Mouse (Mus musculus): ENCODE measurements around the gene Rhbdl1. TPM values are rescaled to one million over a fixed set of nuclear protein-coding genes. Genes with fewer than 3 reads are reported as not detected.

The Rhbdl1 gene
- polyA plus RNA-seq, 1 experiment from 2014 or later = 2.6 TPM

DNA sequence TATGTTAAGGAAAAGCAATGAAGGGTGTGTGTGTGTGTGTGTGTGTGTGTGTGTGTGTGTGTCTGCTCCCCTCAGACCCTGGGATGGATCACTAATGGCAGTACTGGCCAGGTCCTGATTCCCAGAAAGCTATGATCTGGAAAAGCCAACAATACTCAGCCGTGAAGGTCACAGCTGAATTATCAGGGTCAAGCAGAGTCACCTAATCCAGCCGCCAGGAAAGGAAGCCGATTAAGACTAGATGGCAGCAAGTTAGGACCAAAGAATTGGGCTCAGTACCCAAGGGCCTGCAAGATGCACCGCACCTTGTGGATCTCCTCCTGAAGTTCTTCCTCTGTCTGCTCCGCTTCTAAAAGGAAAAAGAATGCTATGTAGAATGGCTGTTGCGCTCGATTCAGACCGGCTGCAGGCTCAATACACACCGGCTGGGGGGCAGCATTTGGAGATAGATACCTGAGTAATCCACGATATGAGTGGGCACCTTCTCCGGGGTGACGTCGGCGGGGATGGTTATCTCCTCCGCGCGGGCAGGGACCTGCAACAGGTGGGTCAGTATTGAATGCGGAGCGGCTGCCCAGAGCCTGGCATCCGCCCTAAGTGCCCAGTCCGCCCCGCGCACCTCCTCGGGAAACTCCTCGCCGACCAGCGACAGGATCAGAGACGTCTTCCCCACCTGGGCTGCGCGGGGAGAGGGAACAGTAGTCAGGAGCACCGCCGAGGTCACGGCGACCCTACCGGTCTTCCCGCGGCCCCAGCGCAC, 6.7 kb upstream of the Rhbdl1 start:
- ATAC-seq (ENCODE audit: insufficient number of reproducible peaks, low FRiP score, low TSS enrichment, low read depth) = 0 out of 2 replicates have a peak, but pooled peaks have one; percentile 1
- H3K9me3 ChIP-seq = no peaks in the 10 kb centered on the region
- peaks cover 18% of the 10 kb centered on the region for H3K4me1 ChIP-seq
- peak overlapping the region; percentile 89 for H3K27ac ChIP-seq
- peak overlapping the region; percentile 68 for H3K9ac ChIP-seq
- peaks cover 66% of the 10 kb centered on the region for H3K36me3 ChIP-seq
- peak overlapping the region; percentile 62 for H3K4me2 ChIP-seq
- no peaks in the 10 kb centered on the region for H3K27me3 ChIP-seq
- peak overlapping the region; percentile 77 for H3K4me3 ChIP-seq
- WGBS = 3% methylated on average over 35 of the region's 38 CpGs

DNA sequence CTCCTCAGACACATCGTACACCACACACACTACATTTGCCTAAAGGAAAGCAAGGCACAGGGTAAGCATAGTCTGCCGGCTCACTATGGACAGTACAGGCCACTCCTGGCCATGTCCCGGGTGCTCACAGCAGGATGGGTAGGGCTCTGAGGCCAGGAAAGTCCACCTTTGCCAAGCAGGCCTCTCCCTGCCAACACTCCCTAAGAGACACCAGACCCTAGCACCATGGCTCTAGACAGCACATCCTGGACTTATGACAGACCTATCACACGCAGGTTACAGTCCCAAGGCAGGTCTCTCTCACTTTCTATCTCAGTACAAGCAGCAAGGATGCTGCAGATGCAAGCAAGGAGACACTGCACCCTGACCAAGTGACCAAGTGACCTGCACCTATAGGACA, 6.0 kb upstream of the Rhbdl1 start:
- WGBS = 92% methylated on average over 4 of the region's 4 CpGs
- Histone ChIP-seq H3K9me3 (no peaks in the 10 kb centered on the region), H3K4me1 (peaks cover 18% of the 10 kb centered on the region), H3K27me3 (no peaks in the 10 kb centered on the region), H3K4me2 (peak overlapping the region; percentile 62), H3K4me3 (peak overlapping the region; percentile 77), H3K9ac (0 out of 2 replicates have a peak overlapping the region, but pooled peaks have one; percentile 68), H3K36me3 (peaks cover 67% of the 10 kb centered on the region), H3K27ac (no peak overlapping the region)
- ATAC-seq (ENCODE audit: insufficient number of reproducible peaks, low FRiP score, low TSS enrichment, low read depth) = no peak

DNA sequence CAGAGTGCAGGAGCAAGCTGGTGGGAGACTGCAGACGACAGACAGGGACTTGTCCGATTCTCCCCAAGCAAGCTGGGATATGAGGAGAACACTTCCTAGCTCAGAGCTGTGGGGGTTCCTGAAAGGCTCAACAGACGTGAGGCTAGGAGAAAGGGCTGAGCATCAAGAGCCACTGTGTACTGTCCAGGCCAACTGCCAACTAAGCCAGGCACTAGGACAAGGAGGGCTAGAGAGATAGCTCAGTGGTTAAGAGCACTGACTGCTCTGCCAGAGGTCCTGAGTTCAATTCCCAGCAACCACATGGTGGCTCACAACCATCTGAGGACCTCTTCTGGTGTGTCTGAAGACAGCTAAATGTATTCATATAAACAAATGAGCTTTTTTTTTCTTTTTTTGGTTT, 5.4 kb upstream of the Rhbdl1 start:
- Histone ChIP-seq H3K4me2 (no peak overlapping the region), H3K36me3 (peaks cover 65% of the 10 kb centered on the region), H3K4me1 (peaks cover 21% of the 10 kb centered on the region), H3K27me3 (no peaks in the 10 kb centered on the region), H3K9ac (no peak overlapping the region), H3K9me3 (no peaks in the 10 kb centered on the region), H3K4me3 (no peak overlapping the region), H3K27ac (no peak overlapping the region)
- ATAC-seq (ENCODE audit: insufficient number of reproducible peaks, low FRiP score, low TSS enrichment, low read depth) = no peak
- WGBS = 72% methylated on average over 3 of the region's 3 CpGs

DNA sequence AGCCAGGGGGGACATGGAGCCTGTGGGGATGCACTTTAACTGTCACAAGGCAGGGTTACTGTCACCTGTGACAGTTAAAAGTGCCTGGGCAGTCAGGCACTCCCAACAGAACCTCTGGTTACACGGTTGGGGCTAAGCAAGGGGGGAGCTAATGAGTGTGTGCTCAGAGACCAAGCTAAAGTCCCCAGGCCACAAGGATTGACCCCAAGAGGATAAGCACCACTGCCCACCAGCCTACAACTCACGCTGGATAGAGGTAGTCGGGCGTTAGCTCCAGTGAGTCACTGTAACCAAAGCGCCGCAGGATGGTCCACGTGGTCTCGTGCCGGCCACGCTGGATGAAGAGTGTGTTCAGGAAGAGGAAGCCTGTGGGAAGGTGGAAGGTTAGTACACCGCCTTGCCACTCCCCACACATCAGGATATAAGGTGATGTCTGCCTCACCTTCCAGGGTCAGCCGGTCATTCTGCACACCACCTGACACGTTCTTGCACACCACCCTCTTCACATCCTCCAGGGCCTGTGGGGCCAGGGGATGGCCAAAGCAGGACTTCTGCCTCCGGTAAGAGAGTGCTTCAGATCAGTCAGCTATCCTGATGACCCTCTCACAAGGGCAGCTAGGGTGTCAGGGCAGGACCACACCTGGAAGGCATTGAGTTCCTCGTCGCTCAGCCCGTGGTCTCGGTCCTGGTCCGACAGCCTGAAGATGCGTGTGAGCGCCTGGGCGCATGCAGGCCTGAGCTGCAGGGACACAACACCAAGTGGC, 4.2 kb upstream of the Rhbdl1 start, which contains the start of gene Gm20683:
Gene Gm20683 (minus strand): TSS at position 647 of the 764 bp plus-strand sequence.
- Histone ChIP-seq H3K36me3 (peaks cover 56% of the 10 kb centered on the region), H3K27ac (no peak within 1 kb of the TSS), H3K4me2 (no peak within 1 kb of the TSS), H3K9ac (no peak within 1 kb of the TSS), H3K9me3 (no peaks in the 10 kb centered on the region), H3K4me3 (no peak within 1 kb of the TSS), H3K4me1 (peaks cover 33% of the 10 kb centered on the region), H3K27me3 (no peaks in the 10 kb centered on the region)
- 94% methylated on average over 22 of the region's 22 CpGs for WGBS
- ATAC-seq (ENCODE audit: insufficient number of reproducible peaks, low FRiP score, low TSS enrichment, low read depth) = no peak

DNA sequence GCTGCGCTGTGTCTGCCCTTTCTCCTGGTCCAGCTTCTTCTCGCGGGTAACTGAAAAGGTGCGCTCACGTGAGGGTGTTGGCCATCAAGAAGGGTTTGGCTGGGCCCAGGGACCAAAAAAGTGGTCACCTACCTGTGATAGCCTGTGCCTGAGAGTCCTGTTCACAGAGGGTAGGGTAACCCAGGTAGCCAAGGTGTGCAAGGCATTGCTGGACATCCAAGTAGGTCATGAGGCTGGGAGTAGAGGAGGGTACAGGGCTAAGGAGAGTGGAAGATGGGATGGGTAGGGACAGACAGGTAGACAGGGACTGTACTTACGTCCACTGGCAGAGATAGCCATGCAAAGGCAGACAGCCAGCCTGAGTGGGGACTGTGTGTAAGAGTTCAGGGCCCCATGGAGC, 3.4 kb upstream of the Rhbdl1 start:
- Histone ChIP-seq H3K4me3 (no peak overlapping the region), H3K9me3 (no peaks in the 10 kb centered on the region), H3K27ac (no peak overlapping the region), H3K4me2 (no peak overlapping the region), H3K27me3 (no peaks in the 10 kb centered on the region), H3K4me1 (peaks cover 40% of the 10 kb centered on the region), H3K9ac (no peak overlapping the region), H3K36me3 (peaks cover 53% of the 10 kb centered on the region)
- WGBS = 96% methylated on average over 6 of the region's 6 CpGs
- no peak for ATAC-seq (ENCODE audit: insufficient number of reproducible peaks, low FRiP score, low TSS enrichment, low read depth)

DNA sequence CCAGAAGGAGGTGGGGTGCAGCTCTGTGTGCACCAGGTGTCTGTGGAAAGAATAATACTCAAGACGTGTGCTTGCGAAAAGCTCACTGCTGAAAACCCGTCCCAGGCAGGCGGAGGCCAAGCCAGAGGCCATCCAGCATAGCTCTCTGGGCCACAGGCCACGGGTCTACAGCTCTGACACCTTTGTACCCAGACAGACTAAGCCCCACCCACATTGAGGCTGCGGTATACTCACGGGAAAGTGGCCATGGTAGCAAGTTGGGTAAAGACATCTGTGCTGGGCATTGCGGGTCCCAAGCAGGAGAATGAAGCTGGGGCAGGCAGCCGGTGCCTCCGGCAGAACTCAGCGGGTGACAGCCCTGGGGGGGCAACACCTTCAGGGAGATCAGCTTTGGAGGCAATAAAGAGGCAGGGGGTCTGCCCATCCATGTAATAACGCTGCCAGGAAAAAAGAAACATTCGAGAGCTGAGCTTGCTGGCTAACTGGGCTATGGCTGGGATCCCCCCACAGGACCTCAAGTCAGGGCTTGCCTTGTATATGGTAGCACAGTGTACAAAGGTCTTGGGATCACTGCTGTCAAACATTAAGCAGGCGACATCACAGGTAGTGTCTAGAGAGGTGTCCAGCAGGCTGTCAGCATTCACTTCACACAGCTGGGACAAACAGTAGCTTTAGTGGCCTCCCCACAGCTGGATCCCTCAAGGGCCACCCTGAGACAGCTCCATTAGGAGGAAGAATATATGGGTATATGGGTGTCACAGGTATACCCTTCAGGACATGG, 2.5 kb upstream of the Rhbdl1 start:
- 79% methylated on average over 14 of the region's 14 CpGs for WGBS
- no peaks in the 10 kb centered on the region for H3K27me3 ChIP-seq
- H3K36me3 ChIP-seq = peaks cover 61% of the 10 kb centered on the region
- no peaks in the 10 kb centered on the region for H3K9me3 ChIP-seq
- peaks cover 44% of the 10 kb centered on the region for H3K4me1 ChIP-seq
- H3K4me3 ChIP-seq = no peak overlapping the region
- no peak overlapping the region for H3K27ac ChIP-seq
- H3K9ac ChIP-seq = no peak overlapping the region
- ATAC-seq (ENCODE audit: insufficient number of reproducible peaks, low FRiP score, low TSS enrichment, low read depth) = no peak
- no peak overlapping the region for H3K4me2 ChIP-seq

DNA sequence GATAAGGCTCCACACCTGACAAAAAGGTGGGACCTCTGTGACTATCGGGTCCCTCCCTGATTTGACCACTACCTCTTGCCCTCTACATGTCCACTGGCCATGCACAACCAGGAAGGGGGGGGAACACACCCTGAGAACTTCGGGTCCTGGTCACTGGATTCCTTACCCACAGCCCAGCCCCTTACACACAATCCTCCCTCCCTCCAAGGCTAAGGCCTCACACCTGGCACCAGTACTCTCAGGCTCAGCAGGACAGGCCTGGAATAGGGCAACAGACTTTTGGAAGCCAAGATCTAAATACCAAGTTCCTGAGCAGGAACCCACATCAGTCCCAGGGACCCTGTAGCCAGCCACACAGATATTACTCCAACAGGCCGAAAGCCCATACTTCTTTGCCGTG, 1.8 kb upstream of the Rhbdl1 start:
- 84% methylated on average over 4 of the region's 4 CpGs for WGBS
- no peak overlapping the region for H3K4me2 ChIP-seq
- no peak overlapping the region for H3K9ac ChIP-seq
- H3K9me3 ChIP-seq = no peaks in the 10 kb centered on the region
- H3K36me3 ChIP-seq = peaks cover 61% of the 10 kb centered on the region
- no peak for ATAC-seq (ENCODE audit: insufficient number of reproducible peaks, low FRiP score, low TSS enrichment, low read depth)
- H3K27me3 ChIP-seq = no peaks in the 10 kb centered on the region
- peaks cover 49% of the 10 kb centered on the region for H3K4me1 ChIP-seq
- H3K4me3 ChIP-seq = no peak overlapping the region
- H3K27ac ChIP-seq = no peak overlapping the region

DNA sequence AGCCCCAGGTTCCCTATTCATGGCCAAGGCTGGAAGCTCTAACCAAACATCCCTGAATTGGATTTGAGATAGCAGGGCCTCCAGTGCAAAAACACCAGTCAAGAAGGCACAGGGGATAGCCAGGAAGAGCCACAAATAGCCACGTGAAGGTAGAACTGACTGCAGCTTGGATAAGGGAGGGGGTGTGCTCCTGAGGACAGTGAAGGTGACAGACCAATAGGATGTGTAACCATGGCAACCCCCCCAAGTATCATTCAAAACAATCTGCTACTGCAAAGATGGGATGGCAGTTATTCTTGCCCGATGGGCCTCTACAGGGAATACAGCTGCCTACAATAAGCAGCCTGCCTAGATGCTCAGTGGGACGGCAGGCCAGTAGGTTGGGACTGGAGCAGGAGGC, 438 bp upstream of the Rhbdl1 start:
- 60% methylated on average over 3 of the region's 3 CpGs for WGBS
- Histone ChIP-seq H3K9ac (0 out of 2 replicates have a peak overlapping the region, but pooled peaks have one; percentile 41), H3K36me3 (peaks cover 57% of the 10 kb centered on the region), H3K9me3 (no peaks in the 10 kb centered on the region), H3K4me1 (peaks cover 42% of the 10 kb centered on the region), H3K4me3 (peak overlapping the region; percentile 38; the same call in 1 of the 2 replicates), H3K4me2 (peak overlapping the region; percentile 75; the same call in 1 of the 2 replicates), H3K27ac (0 out of 2 replicates have a peak overlapping the region, but pooled peaks have one; percentile 47), H3K27me3 (no peaks in the 10 kb centered on the region)
- no peak for ATAC-seq (ENCODE audit: insufficient number of reproducible peaks, low FRiP score, low TSS enrichment, low read depth)

DNA sequence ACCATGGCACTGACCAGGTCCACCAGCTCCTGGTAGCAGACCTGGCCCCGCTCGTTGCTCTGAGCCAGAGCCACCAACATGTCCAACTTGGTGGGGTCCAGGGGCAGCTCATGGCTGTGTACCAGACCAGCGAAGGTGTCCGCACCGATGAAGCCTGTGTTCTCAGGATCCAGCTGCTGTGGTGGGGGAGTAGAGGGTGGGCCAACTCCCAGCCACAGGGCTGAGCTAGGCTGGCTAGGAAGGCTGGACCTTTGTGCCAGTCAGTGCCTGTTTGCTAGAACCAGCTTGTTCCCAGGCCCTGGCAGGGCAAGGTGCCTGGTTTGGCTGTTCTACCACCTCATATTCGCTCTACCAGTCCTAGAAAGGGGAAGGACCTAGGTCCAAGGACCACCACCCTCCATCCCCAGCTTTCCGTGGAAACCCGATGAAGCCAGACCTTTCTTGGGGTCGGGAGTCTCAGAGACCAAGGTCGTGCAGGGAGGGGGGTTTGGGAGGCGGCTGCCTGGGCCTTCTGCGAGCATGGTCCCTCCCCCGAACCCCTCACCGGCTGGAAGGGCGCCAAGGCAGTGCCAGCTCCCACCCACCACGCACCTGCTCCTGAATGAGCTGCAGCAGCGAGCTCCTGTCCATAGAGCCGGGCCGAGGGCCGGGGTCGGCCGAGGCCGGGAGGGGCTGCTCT, 559 bp downstream of the Rhbdl1 start:
- no peak for ATAC-seq (ENCODE audit: insufficient number of reproducible peaks, low FRiP score, low TSS enrichment, low read depth)
- Histone ChIP-seq H3K9me3 (no peaks in the 10 kb centered on the region), H3K4me1 (peaks cover 48% of the 10 kb centered on the region), H3K27me3 (no peaks in the 10 kb centered on the region), H3K27ac (peak overlapping the region; percentile 47; the same call in 1 of the 2 replicates), H3K36me3 (peaks cover 49% of the 10 kb centered on the region), H3K4me2 (peak overlapping the region; percentile 86), H3K9ac (peak overlapping the region; percentile 41), H3K4me3 (peak overlapping the region; percentile 38)
- WGBS = 22% methylated on average over 23 of the region's 23 CpGs

DNA sequence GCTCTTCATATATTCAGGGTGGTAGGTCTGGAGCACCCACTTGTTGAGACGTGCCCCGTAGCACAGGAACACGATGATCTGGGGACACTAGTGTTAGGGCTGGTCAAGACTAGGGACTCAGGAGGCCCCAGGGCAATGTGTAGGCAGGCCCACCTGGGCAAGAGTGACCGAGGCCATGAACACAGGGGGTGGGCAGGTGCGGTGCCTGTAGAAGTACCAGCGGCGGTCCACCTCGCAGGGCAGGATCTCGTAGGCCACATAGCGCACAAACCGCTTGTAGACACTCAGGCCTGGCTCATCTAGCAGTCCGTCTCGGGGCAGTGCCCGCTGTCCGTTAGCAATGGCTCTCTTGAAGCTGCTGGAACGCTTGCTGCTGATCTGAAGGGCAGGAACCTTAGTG, 1.3 kb downstream of the Rhbdl1 start:
- Histone ChIP-seq H3K27ac (no peak overlapping the region), H3K27me3 (no peaks in the 10 kb centered on the region), H3K9ac (no peak overlapping the region), H3K9me3 (no peaks in the 10 kb centered on the region), H3K4me2 (peak overlapping the region; percentile 86), H3K4me1 (peaks cover 55% of the 10 kb centered on the region), H3K36me3 (peaks cover 49% of the 10 kb centered on the region), H3K4me3 (peak overlapping the region; percentile 38)
- no peak for ATAC-seq (ENCODE audit: insufficient number of reproducible peaks, low FRiP score, low TSS enrichment, low read depth)
- WGBS = 87% methylated on average over 16 of the region's 16 CpGs

DNA sequence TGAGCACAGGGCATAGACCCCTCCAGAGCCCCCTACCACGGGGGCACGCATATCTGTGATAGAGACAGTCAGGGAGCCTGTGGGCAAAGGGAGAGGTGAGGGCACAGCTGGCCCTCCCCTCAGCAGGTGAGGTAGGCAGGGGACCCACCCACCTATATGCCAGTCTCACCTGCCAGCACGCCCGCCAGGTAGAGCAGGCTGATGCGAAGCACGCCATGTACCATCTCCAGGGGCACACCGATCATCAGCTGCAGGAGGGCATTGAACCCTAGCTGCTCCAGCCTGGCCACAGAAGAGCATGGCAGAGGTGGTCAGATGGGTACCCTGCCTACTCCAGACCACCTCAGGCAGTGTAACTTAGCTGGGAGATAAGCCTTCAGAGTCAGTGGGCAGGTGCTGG, 1.8 kb downstream of the Rhbdl1 start:
- no peaks in the 10 kb centered on the region for H3K27me3 ChIP-seq
- peaks cover 60% of the 10 kb centered on the region for H3K4me1 ChIP-seq
- 88% methylated on average over 7 of the region's 7 CpGs for WGBS
- peaks cover 49% of the 10 kb centered on the region for H3K36me3 ChIP-seq
- no peaks in the 10 kb centered on the region for H3K9me3 ChIP-seq
- H3K9ac ChIP-seq = no peak overlapping the region
- ATAC-seq (ENCODE audit: insufficient number of reproducible peaks, low FRiP score, low TSS enrichment, low read depth) = no peak
- peak overlapping the region; percentile 38; the same call in 1 of the 2 replicates for H3K4me3 ChIP-seq
- H3K4me2 ChIP-seq = peak overlapping the region; percentile 86
- H3K27ac ChIP-seq = no peak overlapping the region
